ENCODE assay signal across 25 mouse cellular contexts in genomic region chr7:129254126-129254525, GRCm38 (mm10). TPM values are rescaled to one million over a fixed set of nuclear protein-coding genes. Genes with fewer than 3 reads are reported as not detected.
A peak's percentile ranks its signal among the peaks of the same experiment; 100 is the strongest.
DNase-seq lines count a peak whose midpoint lies in the region; ATAC-seq and TF ChIP-seq lines count a peak whose summit lies in the region.
"Had no signal": no experiment of that assay in that cellular context is flagged by ENCODE, and none has a peak within 500 bp of the region (broad histone marks: within the 10 kb centered on the region; RNA-seq: fewer than 3 reads in every experiment).

No protein-coding gene starts in this region.

- TF ChIP-seq CTCF in midbrain, postnatal 0 days (IDR thresholded peaks at IDR 0.05), result no peak

- no peak overlapping the region for H3K27ac ChIP-seq in heart, embryonic 10.5 days
- no peak overlapping the region for H3K27ac ChIP-seq in midbrain, embryonic 11.5 days (ENCODE audit: low read depth, low read length)
- no peak overlapping the region for H3K27ac ChIP-seq in midbrain, postnatal 0 days (ENCODE audit: low read depth, low read length)

- no peak overlapping the region for H3K9ac ChIP-seq in midbrain, embryonic 11.5 days (ENCODE audit: low read length)
- no peak overlapping the region for H3K9ac ChIP-seq in midbrain, postnatal 0 days (replicated peaks; ENCODE audit: low read length, poor library complexity, severe bottlenecking)

- no peaks in the 10 kb centered on the region for H3K36me3 ChIP-seq in heart, embryonic 10.5 days
- H3K36me3 ChIP-seq in midbrain, embryonic 11.5 days (ENCODE audit: control insufficient read depth, insufficient read depth, low read length), result no peaks in the 10 kb centered on the region
- no peaks in the 10 kb centered on the region for H3K36me3 ChIP-seq in midbrain, postnatal 0 days (ENCODE audit: insufficient read depth, low read length)
- H3K36me3 ChIP-seq: G1E had no signal

- 83% methylated on average over 1 of the region's 1 CpGs for WGBS in heart, embryonic 10.5 days
- 79% methylated on average over 1 of the region's 1 CpGs for WGBS in midbrain, embryonic 11.5 days
- 74% methylated on average over 1 of the region's 1 CpGs for WGBS in midbrain, postnatal 0 days

- no peaks in the 10 kb centered on the region for H3K9me3 ChIP-seq in heart, embryonic 10.5 days
- no peaks in the 10 kb centered on the region for H3K9me3 ChIP-seq in midbrain, embryonic 11.5 days (ENCODE audit: control insufficient read depth, low read length)
- H3K9me3 ChIP-seq in midbrain, postnatal 0 days (ENCODE audit: low read length), result no peaks in the 10 kb centered on the region

- DNase-seq in heart, adult 11 months, result peak; percentile 51
- no peak for DNase-seq in heart, postnatal 25 days (ENCODE audit: low spot score)
- DNase-seq in heart, embryonic 10.5 days (ENCODE audit: low spot score), result peak; percentile 64
- DNase-seq in heart, adult 8-10 months (ENCODE audit: low spot score), result no peak
- peak; percentile 56 for DNase-seq in midbrain, embryonic 11.5 days (ENCODE audit: low spot score, missing footprints)
- DNase-seq in midbrain, postnatal 0 days (ENCODE audit: low spot score), result no peak
- DNase-seq: adrenal gland, adult 2 months; adrenal gland, adult 8-10 months; adrenal gland, postnatal 10 days; adrenal gland, postnatal 14 days; adrenal gland, postnatal 25 days; adrenal gland, postnatal 36 days; B cell, adult 2 months; cerebellum, adult 11 months; cerebellum, adult 11-12 months; cerebellum, adult 18-20 months had no signal

- peaks cover 65% of the 10 kb centered on the region for H3K27me3 ChIP-seq in heart, embryonic 10.5 days (ENCODE audit: insufficient read depth, poor library complexity, severe bottlenecking)
- peaks cover 25% of the 10 kb centered on the region for H3K27me3 ChIP-seq in midbrain, embryonic 11.5 days (ENCODE audit: control insufficient read depth, insufficient read depth, low read length)
- H3K27me3 ChIP-seq in midbrain, postnatal 0 days (ENCODE audit: insufficient read depth, low read length), result peaks cover 5% of the 10 kb centered on the region; the same call in 1 of the 2 replicates

- peaks cover 29% of the 10 kb centered on the region for H3K4me1 ChIP-seq in heart, embryonic 10.5 days
- peaks cover 6% of the 10 kb centered on the region for H3K4me1 ChIP-seq in midbrain, embryonic 11.5 days (ENCODE audit: control insufficient read depth, insufficient read depth, low read length)
- 0 out of 2 replicates have a peak, but pooled peaks cover 3% of the 10 kb centered on the region for H3K4me1 ChIP-seq in midbrain, postnatal 0 days (ENCODE audit: insufficient read depth, low read length)

- ATAC-seq in midbrain, embryonic 11.5 days (ENCODE audit: low FRiP score), result no peak
- ATAC-seq in midbrain, postnatal 0 days (ENCODE audit: low FRiP score), result no peak
- ATAC-seq: activated CD4-positive, CD25-positive, alpha-beta regulatory T cell, adult 4 months; CD4-positive, CD25-positive, alpha-beta regulatory T cell, adult 4 months; Patski had no signal

- intact Hi-C loops in heart, postnatal 25 days (cut with DNase I), result no loop called here

- no peak overlapping the region for H3K4me2 ChIP-seq in midbrain, embryonic 11.5 days
- no peak overlapping the region for H3K4me2 ChIP-seq in midbrain, postnatal 0 days (ENCODE audit: low read depth, low read length, poor library complexity, severe bottlenecking)

- no peak overlapping the region for H3K4me3 ChIP-seq in heart, embryonic 10.5 days
- H3K4me3 ChIP-seq in midbrain, embryonic 11.5 days (ENCODE audit: low read depth, low read length), result no peak overlapping the region
- no peak overlapping the region for H3K4me3 ChIP-seq in midbrain, postnatal 0 days (ENCODE audit: low read depth, low read length)

RNA-seq across cellular contexts. Expression of gene Plpp4, which starts 2.7 kb away (rescaled TPM):
- not detected for total RNA-seq in heart, postnatal 25 days (2021)
- polyA plus RNA-seq in heart, embryonic 10.5 days (2016; fragmentation: Nextera tagmentation; extraction: Ambion mirVana), result 0.28 and 0.34 TPM in 2 replicates
- not detected for total RNA-seq in heart, adult 8-10 months (2022)
- polyA plus RNA-seq in midbrain, embryonic 11.5 days (2014; fragmentation: Nextera tagmentation; extraction: Ambion mirVana), result 4.5 TPM in 2 replicates
- total RNA-seq in midbrain, postnatal 0 days (2014; rRNA removed), result 21.9 and 25.0 TPM in 2 replicates
- polyA plus RNA-seq in midbrain, postnatal 0 days (2015; fragmentation: Nextera tagmentation; extraction: Ambion mirVana), result 12.7 and 16.7 TPM in 2 replicates
- total RNA-seq: adrenal gland, adult 18-20 months; adrenal gland, adult 2 months; adrenal gland, adult 8-10 months; adrenal gland, postnatal 14 days; adrenal gland, postnatal 25 days; adrenal gland, postnatal 36 days; CH12.LX; ES-E14; G1E; MEL had no signal
- polyA plus RNA-seq: activated CD4-positive, CD25-positive, alpha-beta regulatory T cell, adult 4 months; adrenal gland, adult 2 months; C2C12; CD4-positive, CD25-positive, alpha-beta regulatory T cell, adult 4 months; G1E; Patski had no signal

Comparison
In these comparisons a context has a peak if more than half of its experiments do, and no peak if none do; other contexts are left out.
1. DNase-seq: peak in heart, adult 11 months (single experiment), heart, embryonic 10.5 days (single experiment) and midbrain, embryonic 11.5 days (single experiment); none in heart, postnatal 25 days (single experiment), heart, adult 8-10 months (single experiment) and midbrain, postnatal 0 days (single experiment).
2. RNA of gene Plpp4, which starts 2.7 kb away (total RNA-seq): 21.9 to 25.0 TPM in midbrain, postnatal 0 days; not detected in heart, postnatal 25 days and not detected in heart, adult 8-10 months; every median in the first group is over 10 times any median in the second.